Mouse (Mus musculus): ENCODE measurements around the gene Ercc1.

DNA sequence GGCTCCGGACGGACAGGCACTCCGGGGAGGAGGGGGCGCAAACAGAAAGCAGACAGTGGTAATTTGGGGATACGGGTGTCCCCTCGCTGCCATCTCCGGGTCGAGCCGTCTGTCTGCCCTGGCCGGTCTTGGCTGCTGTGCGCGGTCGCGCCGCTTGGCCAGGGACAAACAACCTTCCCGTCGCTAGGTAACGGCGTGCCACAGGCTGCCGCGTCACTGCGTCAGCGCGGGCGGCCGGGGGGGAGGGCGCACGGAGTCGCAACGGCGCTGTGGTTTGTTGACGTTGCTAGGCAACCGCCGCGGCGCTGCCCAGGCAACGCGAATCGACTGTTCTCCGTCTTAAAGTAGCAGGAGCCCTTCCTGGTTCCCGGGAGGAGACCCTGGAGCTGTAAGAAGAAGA is 24.7 kb upstream of the Ercc1 start:
- TF ChIP-seq CTCF (IDR thresholded peaks at IDR 0.05) (peak; percentile 45), EP300 (IDR thresholded peaks at IDR 0.05) (no peak)
